ENCODE assay signal across 9 mouse cellular contexts in the genomic region with DNA sequence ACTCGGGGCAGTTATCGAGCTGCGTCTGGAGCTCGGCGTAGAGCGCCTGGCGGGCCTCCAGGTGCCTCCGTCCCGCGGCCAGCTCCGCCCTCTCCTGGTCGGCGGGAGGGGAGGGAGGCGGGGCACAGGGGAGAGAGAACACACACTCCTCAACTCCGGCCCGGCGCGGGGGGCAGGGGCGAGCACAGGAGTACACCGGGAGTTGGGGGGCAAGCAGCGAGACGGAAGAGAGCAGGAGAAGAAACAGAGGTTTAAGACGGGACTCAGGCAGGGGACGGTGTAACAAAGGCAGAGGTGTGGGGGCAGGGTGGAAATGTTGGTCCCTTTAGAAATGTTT. TPM values are rescaled to one million over a fixed set of nuclear protein-coding genes. Genes with fewer than 3 reads are reported as not detected.
A peak's percentile ranks its signal among the peaks of the same experiment; 100 is the strongest.
DNase-seq lines count a peak whose midpoint lies in the region; ATAC-seq and TF ChIP-seq lines count a peak whose summit lies in the region.
"Had no signal": no experiment of that assay in that cellular context is flagged by ENCODE, and none has a peak within 500 bp of the region (broad histone marks: within the 10 kb centered on the region; RNA-seq: fewer than 3 reads in every experiment).

No protein-coding gene starts in this region.

- no peak for TF ChIP-seq POLR2A in spleen, adult 2 months (IDR thresholded peaks at IDR 0.05; ENCODE audit: low read depth, low read length)

- H3K9me3 ChIP-seq in forebrain, embryonic 15.5 days = no peaks in the 10 kb centered on the region
- no peaks in the 10 kb centered on the region for H3K9me3 ChIP-seq in limb, embryonic 11.5 days (ENCODE audit: control insufficient read depth, low read length)
- H3K9me3 ChIP-seq in midbrain, embryonic 10.5 days (replicated peaks) = no peaks in the 10 kb centered on the region
- no peaks in the 10 kb centered on the region for H3K9me3 ChIP-seq in stomach, embryonic 16.5 days (replicated peaks; ENCODE audit: control insufficient read depth, low read length)

- H3K4me1 ChIP-seq in spleen, adult 2 months (ENCODE audit: control insufficient read depth, insufficient read depth, insufficient read length) = peaks cover 4% of the 10 kb centered on the region
- peaks cover 17% of the 10 kb centered on the region for H3K4me1 ChIP-seq in forebrain, embryonic 15.5 days
- peaks cover 14% of the 10 kb centered on the region; the same call in 1 of the 2 replicates for H3K4me1 ChIP-seq in limb, embryonic 11.5 days (ENCODE audit: control insufficient read depth, insufficient read depth, low read length)
- peaks cover 26% of the 10 kb centered on the region for H3K4me1 ChIP-seq in midbrain, embryonic 10.5 days
- H3K4me1 ChIP-seq in stomach, embryonic 16.5 days (ENCODE audit: control insufficient read depth, insufficient read depth, low read length) = peaks cover 11% of the 10 kb centered on the region

- no peaks in the 10 kb centered on the region for H3K27me3 ChIP-seq in spleen, adult 2 months (ENCODE audit: control insufficient read depth, insufficient read depth, low read length)
- H3K27me3 ChIP-seq in forebrain, embryonic 15.5 days = no peaks in the 10 kb centered on the region
- no peaks in the 10 kb centered on the region for H3K27me3 ChIP-seq in limb, embryonic 11.5 days (ENCODE audit: control insufficient read depth, insufficient read depth, low read length)
- H3K27me3 ChIP-seq in midbrain, embryonic 10.5 days (ENCODE audit: low read depth, poor library complexity, severe bottlenecking) = peaks cover 27% of the 10 kb centered on the region
- no peaks in the 10 kb centered on the region for H3K27me3 ChIP-seq in stomach, embryonic 16.5 days (ENCODE audit: control insufficient read depth, insufficient read depth, low read length)
- H3K27me3 ChIP-seq: Patski had no signal

- intact Hi-C loops in left cerebral cortex, postnatal 36 days (cut with DNase I) = loop anchor here (2.0 kb wide), 1 partner anchor 24 kb away; no protein-coding TSS in a partner anchor

- H3K9ac ChIP-seq in forebrain, embryonic 15.5 days (replicated peaks) = peak overlapping the region; percentile 26
- H3K9ac ChIP-seq in limb, embryonic 11.5 days (ENCODE audit: low read length) = peak overlapping the region; percentile 53
- peak overlapping the region; percentile 68 for H3K9ac ChIP-seq in stomach, embryonic 16.5 days (ENCODE audit: low read length)

- TF ChIP-seq CTCF in spleen, adult 2 months (IDR thresholded peaks at IDR 0.05; ENCODE audit: extremely low read depth, insufficient read depth, insufficient read length, insufficient replicate concordance) = no peak

- H3K4me2 ChIP-seq in forebrain, embryonic 15.5 days (replicated peaks) = peak overlapping the region; percentile 49
- H3K4me2 ChIP-seq in limb, embryonic 11.5 days (ENCODE audit: low read depth, severe bottlenecking) = peak overlapping the region; percentile 68
- peak overlapping the region; percentile 74 for H3K4me2 ChIP-seq in stomach, embryonic 16.5 days (ENCODE audit: low read depth, low read length)

- peak overlapping the region; percentile 29; the same call in 1 of the 2 replicates for H3K4me3 ChIP-seq in spleen, adult 2 months (ENCODE audit: extremely low read depth, insufficient read depth, insufficient read length)
- peak overlapping the region; percentile 26 for H3K4me3 ChIP-seq in forebrain, embryonic 15.5 days
- peak overlapping the region; percentile 25 for H3K4me3 ChIP-seq in limb, embryonic 11.5 days (ENCODE audit: low read depth, low read length)
- peak overlapping the region; percentile 57 for H3K4me3 ChIP-seq in midbrain, embryonic 10.5 days
- H3K4me3 ChIP-seq in stomach, embryonic 16.5 days (replicated peaks; ENCODE audit: low read length) = peak overlapping the region; percentile 49

- H3K27ac ChIP-seq in spleen, adult 2 months (ENCODE audit: insufficient read depth, low read length) = no peak overlapping the region
- H3K27ac ChIP-seq in forebrain, embryonic 15.5 days (replicated peaks) = no peak overlapping the region
- H3K27ac ChIP-seq in limb, embryonic 11.5 days (replicated peaks; ENCODE audit: low read depth, low read length) = 0 out of 2 replicates have a peak overlapping the region, but pooled peaks have one; percentile 52
- peak overlapping the region; percentile 80 for H3K27ac ChIP-seq in midbrain, embryonic 10.5 days (replicated peaks)
- peak overlapping the region; percentile 68 for H3K27ac ChIP-seq in stomach, embryonic 16.5 days (ENCODE audit: low read length)

- DNase-seq in spleen, adult 2 months (ENCODE audit: low read depth in 1 of 2, low spot score in 2 of 2) = peak in 1 of 2 experiments; percentile 29
- no peak for DNase-seq in spleen, adult 12 weeks (ENCODE audit: low spot score)
- peak; percentile 90 for DNase-seq in heart, postnatal 4 days
- peak; percentile 89 for DNase-seq in limb, embryonic 11.5 days (ENCODE audit: low spot score)
- DNase-seq in midbrain, embryonic 10.5 days (ENCODE audit: low spot score) = peak; percentile 56
- no peak for DNase-seq in left cerebral cortex, postnatal 36 days (ENCODE audit: low spot score in 2 of 2)

- 8% methylated on average over 24 of the region's 24 CpGs for WGBS in spleen, adult 2 months
- WGBS in forebrain, embryonic 15.5 days = 7% methylated on average over 23 of the region's 24 CpGs
- WGBS in limb, embryonic 11.5 days = under 1% methylated on average over 24 of the region's 24 CpGs
- 3% methylated on average over 21 of the region's 24 CpGs for WGBS in midbrain, embryonic 10.5 days
- 3% methylated on average over 24 of the region's 24 CpGs for WGBS in stomach, embryonic 16.5 days

- H3K36me3 ChIP-seq in spleen, adult 2 months (ENCODE audit: control insufficient read depth, insufficient read depth, low read length) = no peaks in the 10 kb centered on the region
- H3K36me3 ChIP-seq in forebrain, embryonic 15.5 days = peaks cover 35% of the 10 kb centered on the region
- H3K36me3 ChIP-seq in limb, embryonic 11.5 days (ENCODE audit: control insufficient read depth, insufficient read depth, low read length) = peaks cover 8% of the 10 kb centered on the region; the same call in 1 of the 2 replicates
- H3K36me3 ChIP-seq in midbrain, embryonic 10.5 days = peaks cover 94% of the 10 kb centered on the region
- H3K36me3 ChIP-seq in stomach, embryonic 16.5 days (ENCODE audit: control insufficient read depth, insufficient read depth, low read length) = 0 out of 2 replicates have a peak, but pooled peaks cover 4% of the 10 kb centered on the region

- ATAC-seq in forebrain, embryonic 15.5 days (replicated peaks) = peak; percentile 53
- ATAC-seq in limb, embryonic 11.5 days (ENCODE audit: insufficient number of reproducible peaks, low FRiP score, low TSS enrichment, low read depth) = peak; percentile 86
- peak; percentile 80 for ATAC-seq in stomach, embryonic 16.5 days (ENCODE audit: insufficient read depth, low FRiP score)

RNA-seq across cellular contexts. Expression of gene Phldb1, which starts 26.6 kb away (rescaled TPM):
- polyA plus RNA-seq in spleen, adult 2 months (2012; rRNA removed) = 12.3 and 16.0 TPM in 2 replicates
- polyA plus RNA-seq in forebrain, embryonic 15.5 days (2015; fragmentation: Nextera tagmentation; extraction: Ambion mirVana) = 46.4 and 50.0 TPM in 2 replicates
- total RNA-seq in heart, postnatal 4 days (2021) = 100 to 1,000 TPM; 109 TPM
- polyA plus RNA-seq in limb, embryonic 11.5 days (2014; fragmentation: Nextera tagmentation; extraction: Ambion mirVana) = 41.6 and 44.1 TPM in 2 replicates
- 40.8 and 49.1 TPM in 2 replicates for polyA plus RNA-seq in midbrain, embryonic 10.5 days (2016; fragmentation: Nextera tagmentation; extraction: Ambion mirVana)
- 22.4 and 24.5 TPM in 2 replicates for polyA plus RNA-seq in stomach, embryonic 16.5 days (2015; fragmentation: Nextera tagmentation; extraction: Ambion mirVana)
- total RNA-seq in left cerebral cortex, postnatal 36 days (2021) = 10 to 100 TPM; 74.9 to 86.3 TPM

RNA-seq across cellular contexts. Expression of gene Treh, which starts 35.4 kb away (rescaled TPM):
- polyA plus RNA-seq in spleen, adult 2 months (2012; rRNA removed) = not detected in 2 replicates
- polyA plus RNA-seq in forebrain, embryonic 15.5 days (2015; fragmentation: Nextera tagmentation; extraction: Ambion mirVana) = not detected in 2 replicates
- not detected for total RNA-seq in heart, postnatal 4 days (2021)
- not detected in 2 replicates for polyA plus RNA-seq in limb, embryonic 11.5 days (2014; fragmentation: Nextera tagmentation; extraction: Ambion mirVana)
- not detected in 2 replicates for polyA plus RNA-seq in midbrain, embryonic 10.5 days (2016; fragmentation: Nextera tagmentation; extraction: Ambion mirVana)
- not detected in 2 replicates for polyA plus RNA-seq in stomach, embryonic 16.5 days (2015; fragmentation: Nextera tagmentation; extraction: Ambion mirVana)
- total RNA-seq in left cerebral cortex, postnatal 36 days (2021) = under 1 TPM in 1 of 2 experiments, not detected in 1; 0.27 TPM
- polyA plus RNA-seq: Patski had no signal

RNA-seq across cellular contexts. Expression of gene Arcn1, which starts 59.2 kb away (rescaled TPM):
- 18.1 and 18.7 TPM in 2 replicates for polyA plus RNA-seq in spleen, adult 2 months (2012; rRNA removed)
- polyA plus RNA-seq in forebrain, embryonic 15.5 days (2015; fragmentation: Nextera tagmentation; extraction: Ambion mirVana) = 134 and 139 TPM in 2 replicates
- total RNA-seq in heart, postnatal 4 days (2021) = 100 to 1,000 TPM; 104 to 119 TPM
- 209 and 223 TPM in 2 replicates for polyA plus RNA-seq in limb, embryonic 11.5 days (2014; fragmentation: Nextera tagmentation; extraction: Ambion mirVana)
- polyA plus RNA-seq in midbrain, embryonic 10.5 days (2016; fragmentation: Nextera tagmentation; extraction: Ambion mirVana) = 165 and 172 TPM in 2 replicates
- 212 and 218 TPM in 2 replicates for polyA plus RNA-seq in stomach, embryonic 16.5 days (2015; fragmentation: Nextera tagmentation; extraction: Ambion mirVana)
- total RNA-seq in left cerebral cortex, postnatal 36 days (2021) = 10 to 100 TPM; 89.0 to 99.0 TPM

RNA-seq across cellular contexts. Expression of gene Ift46, which starts 59.3 kb away (rescaled TPM):
- 14.6 and 22.1 TPM in 2 replicates for polyA plus RNA-seq in spleen, adult 2 months (2012; rRNA removed)
- 174 and 179 TPM in 2 replicates for polyA plus RNA-seq in forebrain, embryonic 15.5 days (2015; fragmentation: Nextera tagmentation; extraction: Ambion mirVana)
- total RNA-seq in heart, postnatal 4 days (2021) = 10 to 100 TPM; 58.4 to 58.7 TPM
- 134 and 152 TPM in 2 replicates for polyA plus RNA-seq in limb, embryonic 11.5 days (2014; fragmentation: Nextera tagmentation; extraction: Ambion mirVana)
- 130 and 144 TPM in 2 replicates for polyA plus RNA-seq in midbrain, embryonic 10.5 days (2016; fragmentation: Nextera tagmentation; extraction: Ambion mirVana)
- 76.3 and 77.3 TPM in 2 replicates for polyA plus RNA-seq in stomach, embryonic 16.5 days (2015; fragmentation: Nextera tagmentation; extraction: Ambion mirVana)
- 10 to 100 TPM; 65.0 to 72.9 TPM for total RNA-seq in left cerebral cortex, postnatal 36 days (2021)

Comparison
In these comparisons a context has a peak if more than half of its experiments do, and no peak if none do; other contexts are left out.
1. DNase-seq: peak in heart, postnatal 4 days (single experiment), limb, embryonic 11.5 days (single experiment) and midbrain, embryonic 10.5 days (single experiment); none in spleen, adult 12 weeks (single experiment) and left cerebral cortex, postnatal 36 days (0 of 2).
2. H3K27ac ChIP-seq: peak in limb, embryonic 11.5 days (single experiment), midbrain, embryonic 10.5 days (single experiment) and stomach, embryonic 16.5 days (single experiment); none in spleen, adult 2 months (single experiment) and forebrain, embryonic 15.5 days (single experiment).
3. Peak in every context shown above with its lines, with median percentiles within 50 percentile points of each other: H3K4me3 ChIP-seq, ATAC-seq, H3K4me2 ChIP-seq and H3K9ac ChIP-seq.